Mouse (Mus musculus) splenic B cell, adult 2 months (primary cell): ENCODE data around the gene Myo16.
A peak's percentile ranks its signal among the peaks of the same experiment; 100 is the strongest.

Experiments
- DNase-seq: peaks from one replicate; pipeline ENCODE4 v3.0.0-alpha.2; 2011; ENCODE audit warnings: low read depth, low spot score
- H3K27me3 ChIP-seq: 2 replicates; pipeline ENCODE4 v1.6.1; 2012; ENCODE audit warnings: mild to moderate bottlenecking, low read length, moderate library complexity, mixed read lengths; ENCODE audit not compliant: control insufficient read depth, poor library complexity, insufficient read depth, severe bottlenecking
- H3K36me3 ChIP-seq: 2 replicates; pipeline ENCODE4 v1.6.1; 2012; ENCODE audit warnings: mild to moderate bottlenecking, low read length, moderate library complexity, mixed read lengths; ENCODE audit not compliant: control insufficient read depth, poor library complexity, insufficient read depth, severe bottlenecking

Gene Myo16

GRCm38 (mm10) chr8:10219761-10220276 is 66.1 kb downstream of the Myo16 start:
- H3K27me3 ChIP-seq = no peaks in the 10 kb centered on the region
- H3K36me3 ChIP-seq = no peaks in the 10 kb centered on the region
- DNase-seq = no peak

- H3K36me3 ChIP-seq = no peaks in the 10 kb centered on the region
- H3K27me3 ChIP-seq = no peaks in the 10 kb centered on the region
Observed at GRCm38 (mm10) chr8:10222770-10223169, 69.1 kb downstream of the Myo16 start.

GRCm38 (mm10) chr8:10223528-10224194 is 70.0 kb downstream of the Myo16 start:
- Histone ChIP-seq H3K27me3 (no peaks in the 10 kb centered on the region), H3K36me3 (no peaks in the 10 kb centered on the region)
- no peak for DNase-seq

More at GRCm38 (mm10) chr8:10222770-10223169, 69.1 kb downstream of the Myo16 start:
- no peak for DNase-seq

- DNase-seq = no peak
- no peaks in the 10 kb centered on the region for H3K36me3 ChIP-seq
- no peaks in the 10 kb centered on the region for H3K27me3 ChIP-seq
Observed at GRCm38 (mm10) chr8:10224305-10224971, 70.7 kb downstream of the Myo16 start.

GRCm38 (mm10) chr8:10225018-10225417 is 71.3 kb downstream of the Myo16 start:
- Histone ChIP-seq H3K36me3 (no peaks in the 10 kb centered on the region), H3K27me3 (no peaks in the 10 kb centered on the region)
- no peak for DNase-seq

GRCm38 (mm10) chr8:10230746-10231369 is 77.1 kb downstream of the Myo16 start:
- Histone ChIP-seq H3K27me3 (no peaks in the 10 kb centered on the region), H3K36me3 (no peaks in the 10 kb centered on the region)
- DNase-seq = peak; percentile 34

- no peak for DNase-seq
- Histone ChIP-seq H3K36me3 (no peaks in the 10 kb centered on the region), H3K27me3 (no peaks in the 10 kb centered on the region)
Observed at GRCm38 (mm10) chr8:10234516-10234915, 80.8 kb downstream of the Myo16 start.

GRCm38 (mm10) chr8:10243344-10243743 is 89.6 kb downstream of the Myo16 start:
- H3K27me3 ChIP-seq = no peaks in the 10 kb centered on the region
- no peaks in the 10 kb centered on the region for H3K36me3 ChIP-seq
- DNase-seq = no peak

- H3K36me3 ChIP-seq = no peaks in the 10 kb centered on the region
- H3K27me3 ChIP-seq = no peaks in the 10 kb centered on the region
- no peak for DNase-seq
Observed at GRCm38 (mm10) chr8:10249156-10249555, 95.4 kb downstream of the Myo16 start.

- Histone ChIP-seq H3K36me3 (no peaks in the 10 kb centered on the region), H3K27me3 (no peaks in the 10 kb centered on the region)
- DNase-seq = no peak
Observed at GRCm38 (mm10) chr8:10255741-10256140, 102.0 kb downstream of the Myo16 start.

GRCm38 (mm10) chr8:10256563-10256962 is 102.9 kb downstream of the Myo16 start:
- no peak for DNase-seq
- Histone ChIP-seq H3K27me3 (no peaks in the 10 kb centered on the region), H3K36me3 (no peaks in the 10 kb centered on the region)

GRCm38 (mm10) chr8:10270094-10270493 is 116.4 kb downstream of the Myo16 start:
- DNase-seq = no peak
- H3K27me3 ChIP-seq = no peaks in the 10 kb centered on the region

GRCm38 (mm10) chr8:10292600-10292999 is 138.9 kb downstream of the Myo16 start:
- Histone ChIP-seq H3K36me3 (no peaks in the 10 kb centered on the region), H3K27me3 (no peaks in the 10 kb centered on the region)
- no peak for DNase-seq

More at GRCm38 (mm10) chr8:10270094-10270493, 116.4 kb downstream of the Myo16 start:
- H3K36me3 ChIP-seq = no peaks in the 10 kb centered on the region

GRCm38 (mm10) chr8:10300797-10301196 is 147.1 kb downstream of the Myo16 start:
- DNase-seq = peak; percentile 33
- H3K36me3 ChIP-seq = no peaks in the 10 kb centered on the region
- H3K27me3 ChIP-seq = no peaks in the 10 kb centered on the region

- H3K27me3 ChIP-seq = no peaks in the 10 kb centered on the region
- DNase-seq = no peak
- H3K36me3 ChIP-seq = no peaks in the 10 kb centered on the region
Observed at GRCm38 (mm10) chr8:10303061-10303460, 149.3 kb downstream of the Myo16 start.
